Mouse (Mus musculus) testis, postnatal 10 days (tissue): ENCODE data around the gene B4galt3.

Experiments used
- DNase-seq: peaks from one replicate; pipeline ENCODE4 v3.0.0; 2021; ENCODE audit warnings: low spot score

The B4galt3 gene

DNA sequence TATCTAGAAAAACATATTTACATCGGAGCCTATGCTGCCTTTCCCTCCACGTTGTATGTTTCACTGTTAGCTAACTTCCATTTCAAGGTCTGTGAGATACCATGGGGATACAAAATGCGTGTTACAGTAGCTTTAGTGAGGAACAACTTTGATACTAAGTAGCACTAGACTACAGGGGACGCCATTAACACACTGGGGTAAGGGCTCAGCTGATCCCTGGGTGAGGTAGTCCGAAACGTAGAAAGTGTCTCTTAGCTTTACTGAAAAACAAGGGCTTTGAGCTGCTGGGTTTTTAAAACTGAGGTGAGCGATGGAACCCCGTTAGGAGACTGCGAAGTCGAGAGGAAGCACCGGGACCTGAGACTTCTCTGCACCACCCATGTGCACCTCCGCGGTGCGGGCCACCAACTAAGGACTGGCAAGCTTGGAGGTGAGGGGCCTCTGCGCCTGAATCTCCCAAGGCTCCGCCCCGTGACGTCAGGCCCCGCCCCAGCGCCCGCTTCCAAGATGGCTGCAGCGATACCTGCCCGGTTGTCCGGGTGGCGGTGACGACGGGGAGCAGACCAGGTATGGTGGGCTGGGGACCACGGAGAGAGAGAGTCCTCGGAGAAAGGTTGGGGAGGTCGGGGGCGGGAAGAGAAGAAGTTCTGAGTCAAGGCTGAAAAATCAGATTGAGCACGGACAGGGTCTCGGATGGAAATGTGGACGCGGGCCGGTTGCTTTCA lies at the start of gene B4galt3:
Gene B4galt3, plus strand, starts transcription at position 481 of the 725 bp plus-strand sequence.
- peak; percentile 99 for DNase-seq

DNA sequence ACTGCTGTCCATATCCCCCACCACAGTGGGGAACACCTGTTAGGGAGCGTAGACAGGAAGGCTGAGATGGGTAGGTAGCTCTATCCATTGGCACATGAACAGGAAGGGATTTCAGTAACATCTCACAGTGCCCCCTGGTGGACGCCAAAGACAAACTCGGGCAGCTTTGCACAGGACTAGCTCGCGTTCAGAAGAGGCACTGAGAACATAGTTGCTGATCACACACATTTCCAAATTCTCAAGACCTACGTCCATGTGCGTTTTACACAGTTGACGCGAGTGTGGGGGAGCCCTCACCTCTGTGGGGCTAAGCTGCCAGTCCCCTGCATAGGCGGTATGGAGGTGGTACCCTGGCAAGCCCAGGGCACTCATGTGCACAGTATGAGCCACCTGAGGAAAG lies 49.3 kb upstream of the B4galt3 start:
- peak; percentile 95 for DNase-seq

GRCm38 (mm10) chr1:171221281-171222193 lies 48.6 kb upstream of the B4galt3 start:
- DNase-seq: peak; percentile 59

DNA sequence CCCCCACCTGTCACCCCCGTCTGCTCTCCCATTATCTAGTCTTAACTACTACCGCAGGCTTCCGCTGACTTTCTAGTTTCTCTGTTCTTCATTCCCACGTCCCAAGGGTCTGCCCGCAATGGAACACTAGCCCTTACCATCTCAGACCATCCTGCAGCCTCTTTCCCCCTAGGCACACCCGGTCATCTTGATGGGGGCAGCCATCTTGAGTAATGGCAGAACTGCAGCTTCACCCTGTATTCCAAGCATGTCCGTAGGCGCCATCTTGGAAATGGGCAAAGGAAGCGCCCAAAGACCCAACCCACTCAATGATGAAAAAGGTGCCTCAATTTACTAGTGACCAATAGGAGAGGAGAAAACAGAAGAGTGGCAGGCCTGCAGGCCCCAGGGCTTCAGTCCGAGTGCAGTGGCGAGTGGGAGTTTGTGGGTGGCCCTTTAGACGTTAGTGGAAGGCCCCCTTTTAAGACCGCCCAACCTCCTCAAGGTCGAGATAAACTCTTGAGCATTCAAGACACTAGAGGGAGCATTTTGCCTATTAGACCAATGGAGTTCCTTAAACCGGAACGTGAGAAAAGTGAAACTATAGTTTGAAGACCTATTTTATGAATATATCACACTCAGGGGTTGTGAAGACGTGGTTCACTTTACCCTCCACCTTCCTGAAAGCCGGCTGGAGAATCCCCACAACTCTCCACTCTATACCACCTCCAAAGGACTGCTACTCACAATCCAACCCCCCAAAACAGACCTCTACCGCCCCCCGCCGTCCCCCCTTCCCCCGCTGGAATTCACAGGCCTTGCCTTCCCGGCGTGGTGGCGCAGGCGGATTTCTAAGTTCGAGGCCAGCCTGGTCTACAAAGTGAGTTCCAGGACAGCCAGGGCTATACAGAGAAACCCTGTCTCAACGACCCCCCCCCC lies 47.6 kb upstream of the B4galt3 start, which contains the start of gene Tomm40l:
Gene Tomm40l, minus strand, starts transcription at position 277 of the 918 bp plus-strand sequence.
- peak; percentile 83 for DNase-seq

DNA sequence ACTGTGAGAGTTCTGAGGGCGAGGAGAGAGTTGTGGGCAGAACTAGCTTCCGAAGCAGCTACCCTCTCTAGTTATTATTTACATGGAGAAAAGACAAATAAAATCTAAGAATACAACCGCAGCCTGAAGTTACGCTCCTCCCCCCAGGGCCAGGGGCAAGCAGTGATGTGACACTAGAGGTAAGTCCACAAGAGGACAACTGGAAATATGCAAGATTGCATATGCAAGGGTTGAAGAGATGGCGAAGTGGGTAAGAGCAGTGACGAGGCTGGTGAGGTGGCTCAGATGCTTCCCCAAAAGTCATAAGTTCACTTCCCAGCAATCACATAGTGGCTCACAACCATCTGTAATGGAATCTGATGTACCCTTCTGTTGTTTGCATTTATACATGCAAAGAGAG lies 47.0 kb upstream of the B4galt3 start:
- DNase-seq: no peak

- peak; percentile 76 for DNase-seq
Observed at GRCm38 (mm10) chr1:171223796-171224195, 46.3 kb upstream of the B4galt3 start.

- no peak for DNase-seq
Observed at GRCm38 (mm10) chr1:171224857-171225256, 45.3 kb upstream of the B4galt3 start, which contains the start of gene Apoa2. Apoa2 (plus strand) TSS chr1:171225054.

DNA sequence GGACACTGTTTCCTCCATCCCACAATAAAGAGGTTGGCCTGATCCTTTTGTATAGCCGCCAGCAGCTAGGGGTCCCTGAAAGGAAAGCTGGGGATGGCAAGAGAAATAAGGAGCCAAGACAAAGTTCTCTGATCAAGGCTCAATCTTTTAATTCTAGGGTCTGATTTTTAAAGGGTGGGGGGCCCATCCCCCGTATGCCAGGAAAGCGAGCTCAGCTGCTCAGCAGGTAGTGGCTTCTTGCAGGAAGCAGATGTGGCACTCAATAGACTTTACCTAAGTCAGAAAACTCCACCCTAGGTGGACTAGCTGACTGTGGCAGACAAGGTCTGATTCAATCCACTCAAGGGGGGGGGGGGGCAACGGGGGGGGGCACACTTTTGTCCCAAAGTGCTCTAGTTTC lies 43.3 kb upstream of the B4galt3 start:
- no peak for DNase-seq

GRCm38 (mm10) chr1:171227879-171228278 lies 42.2 kb upstream of the B4galt3 start:
- DNase-seq: no peak

- DNase-seq: no peak
Observed at GRCm38 (mm10) chr1:171229750-171230149, 40.4 kb upstream of the B4galt3 start.

- no peak for DNase-seq
Observed at GRCm38 (mm10) chr1:171230215-171230614, 39.9 kb upstream of the B4galt3 start.

GRCm38 (mm10) chr1:171231844-171232243 lies 38.3 kb upstream of the B4galt3 start:
- DNase-seq: no peak

DNA sequence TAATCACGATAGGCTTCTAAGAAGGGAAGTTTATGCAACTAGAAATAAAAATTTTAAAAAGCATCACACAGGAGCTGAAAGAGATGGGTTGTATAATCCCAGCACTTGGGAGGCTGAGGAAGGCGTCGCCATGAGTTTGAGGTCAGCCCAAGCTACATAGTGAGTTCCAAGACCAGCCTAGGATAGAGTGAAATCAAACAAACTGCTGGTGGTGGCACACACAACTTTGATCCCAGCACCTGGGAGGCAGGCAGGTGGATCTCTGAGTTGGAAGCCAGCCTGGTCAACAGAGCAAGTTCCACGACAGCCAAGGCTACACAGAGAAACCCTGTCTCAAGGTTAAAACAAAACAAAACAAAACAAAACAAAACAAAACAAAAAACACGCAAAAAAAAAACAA lies 37.8 kb upstream of the B4galt3 start:
- no peak for DNase-seq

DNA sequence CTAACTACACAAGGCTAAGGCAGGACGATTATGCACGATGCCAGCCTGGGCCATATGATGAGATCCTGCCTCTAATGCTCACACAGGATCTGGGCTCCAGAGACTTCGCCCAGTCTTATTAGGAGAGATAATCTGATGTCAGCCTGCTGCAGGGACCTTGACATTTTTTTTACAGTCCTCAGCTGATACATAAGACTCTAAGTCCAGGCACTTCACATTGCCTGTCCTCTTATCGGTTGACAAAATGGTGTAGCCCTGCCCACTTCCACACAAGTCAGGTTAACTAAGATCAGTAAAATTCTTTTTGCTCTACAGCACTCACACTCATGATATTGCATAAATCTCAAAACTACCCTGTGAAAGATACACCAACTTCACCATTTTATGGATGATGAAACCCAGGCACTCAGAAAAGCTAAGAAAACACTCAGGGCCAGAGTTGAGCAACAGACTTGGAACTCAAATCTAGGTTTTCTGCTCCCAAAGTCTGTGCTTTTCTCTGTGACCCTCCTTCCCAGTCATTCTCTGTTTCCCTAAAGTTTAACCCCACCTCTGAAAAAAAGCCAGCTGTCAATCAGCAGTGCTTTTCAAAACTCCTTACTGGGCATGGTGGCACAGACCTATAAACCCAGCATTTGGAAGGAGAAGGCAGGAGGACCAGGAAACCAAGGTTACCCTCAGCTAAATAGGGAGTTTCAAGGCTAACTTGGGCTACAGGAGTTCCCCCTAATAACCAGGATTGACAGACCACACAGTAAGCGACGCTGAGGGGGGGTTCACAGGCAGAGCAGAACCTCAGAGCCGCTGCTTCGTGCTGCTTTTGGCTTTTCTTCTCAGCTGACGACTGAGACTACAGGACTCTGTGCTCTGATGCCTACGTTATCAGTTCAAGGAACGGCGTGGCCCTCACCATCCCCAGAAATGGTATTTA lies 37.1 kb upstream of the B4galt3 start:
- DNase-seq: no peak

GRCm38 (mm10) chr1:171234126-171234525 lies 36.0 kb upstream of the B4galt3 start, which contains the start of gene Fcer1g:
Fcer1g (minus strand) TSS chr1:171234365.
- no peak for DNase-seq

GRCm38 (mm10) chr1:171234538-171234937 lies 35.6 kb upstream of the B4galt3 start:
- DNase-seq: no peak

GRCm38 (mm10) chr1:171235791-171236190 lies 34.3 kb upstream of the B4galt3 start:
- no peak for DNase-seq

DNA sequence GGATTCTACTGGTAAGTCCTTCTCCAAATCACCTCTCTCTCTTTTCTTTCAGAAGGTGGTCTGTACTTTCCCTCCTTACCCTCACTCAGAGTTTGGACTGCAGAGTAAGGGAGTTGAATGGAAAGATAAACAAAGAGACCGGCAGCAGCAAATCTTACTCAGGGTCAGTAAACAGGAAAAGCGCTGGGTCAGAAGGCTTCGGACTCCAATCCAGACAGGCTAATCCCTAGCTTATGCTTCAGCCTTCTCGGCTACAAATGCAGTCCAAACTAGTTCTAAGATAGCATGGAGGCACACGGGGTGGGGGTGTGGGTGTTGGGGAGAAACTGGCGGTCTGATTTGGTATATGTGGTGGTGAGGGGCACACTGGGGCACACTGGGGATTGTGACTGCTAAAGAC lies 32.7 kb upstream of the B4galt3 start:
- DNase-seq: no peak

DNA sequence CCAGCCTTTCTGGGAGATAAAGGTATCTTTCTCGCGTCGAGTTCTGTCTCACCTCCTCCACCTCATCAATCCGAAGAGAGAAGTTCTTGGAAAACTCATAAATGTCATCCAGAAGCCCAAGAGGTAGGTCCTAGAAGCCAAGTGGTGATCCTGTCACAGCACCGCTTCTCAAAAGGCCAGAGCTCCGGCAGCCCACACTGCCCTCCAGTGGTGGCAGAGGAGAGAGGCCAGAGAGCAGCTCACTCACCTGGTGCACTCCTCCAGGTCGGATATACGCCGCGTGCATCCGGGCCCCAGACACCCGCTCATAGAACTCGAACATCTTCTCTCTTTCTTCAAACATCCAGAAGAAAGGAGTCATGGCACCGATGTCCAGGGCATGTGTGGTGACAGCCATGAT lies 31.7 kb upstream of the B4galt3 start:
- peak; percentile 82 for DNase-seq

- no peak for DNase-seq
Observed at GRCm38 (mm10) chr1:171239992-171240744, 30.0 kb upstream of the B4galt3 start.
